Mouse (Mus musculus) embryo, embryonic 10.5 days (tissue): Measurements from ENCODE around the gene Adh1.
A peak's percentile ranks its signal among the peaks of the same experiment; 100 is the strongest.

Experiments used
- DNase-seq: peaks from one replicate; pipeline ENCODE4 v3.0.0-alpha.2; 2015; ENCODE audit warnings: low spot score

Adh1 gene

DNA sequence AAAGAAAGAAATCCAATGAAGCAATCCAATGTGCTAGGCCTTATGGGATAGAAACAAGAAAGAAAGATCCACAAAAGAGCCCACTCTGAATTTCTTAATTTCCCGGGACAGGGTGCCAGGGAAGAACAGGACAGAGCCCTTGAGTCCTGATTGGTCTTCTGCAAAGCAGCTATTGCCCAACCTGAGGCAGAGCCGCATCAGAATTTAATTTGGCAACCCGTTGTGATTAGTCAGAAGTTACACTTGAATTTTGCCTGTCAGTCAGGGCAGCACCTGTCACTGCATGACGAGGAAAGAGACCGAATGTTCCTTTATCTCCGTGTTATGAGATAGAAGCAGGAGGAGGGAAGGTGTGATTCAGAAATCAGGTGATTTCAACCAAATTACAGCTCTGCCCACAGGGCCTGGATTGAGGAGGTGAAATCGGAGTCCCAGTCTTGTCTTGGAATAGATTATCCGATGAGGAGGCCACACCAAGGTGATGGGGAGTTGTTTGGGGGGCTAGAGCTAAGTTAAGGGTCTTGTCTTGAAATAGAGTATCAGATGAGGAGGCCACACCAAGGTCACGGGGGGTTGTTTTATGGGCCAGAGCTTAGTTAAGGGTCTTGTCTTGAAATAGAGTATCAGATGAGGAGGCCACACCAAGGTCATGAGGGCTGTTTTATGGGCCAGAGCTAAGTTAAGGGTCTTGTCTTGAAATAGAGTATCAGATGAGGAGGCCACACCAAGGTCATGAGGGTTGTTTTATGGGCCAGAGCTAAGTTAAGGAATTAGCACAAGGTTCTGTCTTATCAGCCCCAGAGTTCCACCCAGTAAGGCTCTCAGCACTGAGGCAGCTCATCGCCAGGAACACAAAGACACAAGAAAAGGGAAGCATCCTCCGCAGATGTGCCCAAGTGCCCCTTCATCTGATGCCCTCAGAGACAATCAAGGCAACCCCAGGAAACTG is at the start of gene Adh1:
TSS of gene Adh1 (plus strand) at position 271 of the 949 bp plus-strand sequence.
- no peak for DNase-seq

DNA sequence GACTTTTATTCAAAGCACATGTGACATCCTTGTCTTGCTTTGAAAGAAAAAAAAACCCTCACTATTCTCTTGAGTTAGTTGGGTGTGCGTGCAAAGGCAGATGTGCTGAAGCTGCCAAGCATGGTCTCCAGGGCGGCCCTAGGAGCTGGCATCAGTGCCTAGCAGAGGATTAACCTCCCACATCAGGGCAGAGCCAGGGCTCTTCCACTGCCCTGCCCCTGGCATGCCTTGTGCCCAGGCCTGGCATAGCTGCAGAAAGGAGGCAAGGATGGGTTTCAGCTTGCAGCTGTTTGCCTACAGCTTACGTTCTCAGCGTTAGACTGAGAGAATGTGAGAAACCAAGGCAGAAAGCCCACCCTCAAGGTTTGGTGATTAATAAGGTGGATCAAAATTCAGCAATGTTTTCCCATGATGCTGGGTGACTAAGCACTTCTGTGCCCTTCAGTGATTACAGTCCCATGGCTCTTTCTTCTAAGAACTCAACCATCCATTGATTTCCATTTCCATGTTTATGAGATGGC is 48.3 kb upstream of the Adh1 start:
- DNase-seq: no peak

DNA sequence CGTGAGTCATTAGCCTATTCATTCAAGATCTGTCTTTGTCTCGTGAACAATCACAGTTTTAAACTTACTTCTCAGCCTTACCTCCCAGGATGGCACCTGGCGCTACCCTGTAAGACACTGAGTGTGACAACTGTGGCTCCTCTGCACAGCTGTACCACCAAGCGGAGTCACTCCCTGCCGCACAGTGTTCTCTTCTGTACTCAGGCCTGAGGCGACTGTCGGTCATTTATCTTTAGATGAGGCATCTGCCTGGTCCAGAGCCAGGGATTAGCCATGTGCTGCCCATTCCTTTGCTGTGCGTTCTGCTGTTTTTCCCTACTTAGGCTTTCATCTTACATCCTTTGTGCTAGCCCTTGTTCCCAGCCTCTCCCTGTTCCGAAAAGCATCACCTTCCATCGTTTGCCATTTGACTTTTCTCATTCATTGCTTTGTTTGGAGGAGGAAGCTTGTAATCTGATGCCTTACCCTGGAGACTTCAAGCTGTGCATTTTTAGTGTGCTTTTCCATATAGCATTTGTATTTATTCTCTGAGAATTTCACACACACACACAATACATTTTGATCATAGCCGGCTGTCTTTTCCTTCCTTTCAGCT is 45.3 kb upstream of the Adh1 start:
- peak; percentile 39 for DNase-seq

DNA sequence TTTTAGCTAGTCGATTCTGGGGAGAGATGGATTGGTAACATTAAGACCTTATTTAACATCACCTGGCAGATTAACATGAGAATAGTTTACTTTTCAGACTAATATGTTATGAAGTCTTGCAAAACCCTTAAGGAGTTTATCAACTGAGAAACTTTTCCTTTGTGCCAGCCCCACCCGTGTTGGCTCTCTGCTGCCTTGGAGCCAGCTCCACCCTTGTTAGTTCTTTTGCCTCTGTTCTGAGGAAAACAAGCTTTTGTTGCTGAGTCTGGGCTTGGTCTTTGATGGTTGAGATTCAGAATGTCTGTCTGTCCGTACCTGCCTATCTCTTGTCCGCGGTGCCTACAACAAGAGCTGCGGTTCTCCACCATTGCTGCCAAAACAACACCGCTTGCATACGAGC is 44.7 kb upstream of the Adh1 start:
- DNase-seq: no peak

DNA sequence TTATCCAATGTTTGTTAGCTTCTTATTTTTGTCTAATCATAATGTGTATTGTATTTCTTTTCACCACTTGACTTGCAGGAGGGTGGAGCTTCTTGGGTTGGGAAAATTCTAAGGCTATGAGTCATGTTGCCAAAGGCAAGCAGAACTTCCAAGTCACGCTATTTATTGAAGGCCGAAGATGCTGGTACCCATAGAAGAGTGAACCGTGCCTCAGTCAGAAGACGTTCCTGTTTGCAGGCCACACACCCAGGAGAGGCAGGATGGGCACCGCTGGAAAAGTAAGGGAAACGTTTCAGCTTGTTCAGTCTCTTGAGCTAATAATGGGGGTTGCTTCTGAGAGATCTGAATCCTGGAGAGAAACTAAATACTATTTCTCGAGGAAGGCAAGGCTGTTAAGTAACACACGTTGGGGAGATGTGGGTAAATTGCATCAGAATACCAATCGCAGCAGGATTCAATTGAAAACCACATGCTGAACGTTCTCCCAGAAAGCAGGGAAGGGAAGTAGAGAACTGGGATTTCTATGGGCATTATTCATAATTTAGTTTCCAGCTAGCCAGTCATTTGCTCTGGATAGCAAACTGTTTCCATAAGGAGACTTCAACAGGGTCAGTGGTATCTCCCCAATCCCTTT is 43.0 kb upstream of the Adh1 start, which contains the start of gene Adh7:
TSS of gene Adh7 (plus strand) at position 130 of the 634 bp plus-strand sequence.
- no peak for DNase-seq

DNA sequence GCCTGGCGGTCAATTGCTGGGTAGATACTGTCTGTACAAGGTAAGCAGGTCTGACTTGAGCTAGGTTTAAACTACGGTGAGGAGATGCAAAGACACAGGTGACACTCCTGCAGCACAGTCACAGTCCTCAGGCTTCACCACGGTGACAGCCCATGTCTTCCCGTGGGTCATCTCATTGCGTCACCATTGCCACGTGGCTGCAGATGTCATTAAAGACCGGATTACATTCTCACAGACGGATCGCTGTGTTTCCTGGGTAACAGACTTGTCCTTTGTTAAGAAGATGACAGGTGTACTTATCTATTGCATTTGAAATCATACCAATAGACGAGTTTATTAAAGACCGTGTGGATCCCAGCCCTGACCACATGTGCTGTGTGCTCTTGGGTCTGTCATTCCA is 39.7 kb upstream of the Adh1 start:
- no peak for DNase-seq

DNA sequence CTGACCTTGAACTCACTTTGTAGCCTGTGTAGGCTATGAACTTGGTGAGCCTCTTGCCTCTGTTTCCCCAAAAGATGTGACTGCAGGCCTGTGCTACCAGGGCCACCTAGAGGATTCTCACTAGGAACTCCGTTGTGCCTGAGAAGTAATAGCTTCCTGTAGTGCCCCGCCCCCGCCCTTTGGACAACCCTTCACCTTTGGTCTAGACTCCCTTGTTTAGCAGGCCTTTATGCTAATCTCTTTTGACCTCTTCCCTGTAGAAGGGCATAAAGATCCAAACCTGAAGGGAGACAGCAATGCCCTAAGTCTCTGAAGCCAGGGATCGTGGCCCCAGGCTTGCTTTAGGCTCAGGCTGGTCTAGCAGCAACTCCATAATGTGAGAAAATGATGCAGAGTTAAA is 38.3 kb upstream of the Adh1 start:
- no peak for DNase-seq

DNA sequence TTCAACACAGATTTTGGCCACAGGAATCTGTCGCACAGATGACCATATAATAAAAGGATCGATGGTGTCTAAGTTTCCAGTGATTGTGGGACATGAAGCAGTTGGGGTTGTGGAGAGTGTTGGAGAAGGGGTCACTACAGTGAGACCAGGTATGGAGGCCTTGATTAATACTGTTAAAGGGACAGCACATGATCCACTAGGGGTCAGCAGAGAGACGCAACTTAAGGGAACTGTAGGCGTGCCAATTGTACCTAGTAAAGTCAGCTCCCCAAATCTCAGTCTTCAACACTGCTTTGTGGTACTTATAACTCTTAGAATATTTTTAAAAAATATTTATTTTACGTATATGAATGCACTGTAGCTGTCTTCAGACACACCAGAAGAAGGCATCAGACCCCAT is 37.8 kb upstream of the Adh1 start:
- DNase-seq: peak; percentile 86

DNA sequence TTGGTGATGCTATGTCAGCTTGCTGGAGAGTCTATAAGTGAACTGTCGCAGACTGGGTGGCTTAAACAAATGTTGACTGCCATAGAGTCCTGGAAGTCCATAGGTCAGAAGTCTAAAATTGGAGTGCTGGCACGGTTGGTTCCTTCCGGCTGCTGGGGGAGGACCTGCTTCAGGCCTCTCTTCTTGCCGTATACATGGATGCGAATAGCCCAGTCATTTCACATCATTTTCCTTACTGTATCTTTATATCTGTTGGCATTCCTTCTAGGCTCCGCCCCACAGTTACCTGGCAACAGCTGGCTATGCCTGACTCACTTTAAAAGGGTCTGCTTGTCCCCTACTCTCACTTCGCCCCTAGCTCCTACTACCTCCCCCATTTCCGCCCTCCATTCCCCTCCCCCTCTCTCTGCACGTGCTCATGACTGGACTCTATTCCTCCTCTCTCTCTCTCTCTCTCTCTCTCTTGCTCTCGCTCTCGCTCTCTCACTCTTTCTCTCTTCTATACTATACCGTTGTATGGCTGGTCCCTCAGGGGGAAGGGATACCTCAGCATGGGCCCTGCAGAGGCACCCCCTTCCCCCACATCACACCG is 36.3 kb upstream of the Adh1 start:
- DNase-seq: no peak

DNA sequence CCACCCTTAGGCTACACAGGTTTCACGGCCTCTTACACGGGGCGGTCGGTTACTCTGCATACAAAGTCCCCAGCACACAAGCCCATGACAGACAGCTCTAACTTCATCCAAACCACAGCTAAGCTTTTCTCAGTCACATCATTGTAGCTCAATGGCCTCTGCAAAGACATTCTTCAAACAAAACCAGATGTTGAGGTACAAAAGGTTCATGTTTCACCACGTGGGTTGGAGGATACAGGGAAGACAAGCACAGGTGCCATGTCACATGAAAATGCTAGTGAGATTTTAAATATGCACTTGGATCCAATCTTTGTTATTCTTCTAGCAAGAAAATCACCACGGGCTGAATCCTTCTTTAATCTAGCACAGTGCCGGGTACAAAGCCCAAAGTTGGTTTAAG is 35.5 kb upstream of the Adh1 start:
- DNase-seq: no peak

DNA sequence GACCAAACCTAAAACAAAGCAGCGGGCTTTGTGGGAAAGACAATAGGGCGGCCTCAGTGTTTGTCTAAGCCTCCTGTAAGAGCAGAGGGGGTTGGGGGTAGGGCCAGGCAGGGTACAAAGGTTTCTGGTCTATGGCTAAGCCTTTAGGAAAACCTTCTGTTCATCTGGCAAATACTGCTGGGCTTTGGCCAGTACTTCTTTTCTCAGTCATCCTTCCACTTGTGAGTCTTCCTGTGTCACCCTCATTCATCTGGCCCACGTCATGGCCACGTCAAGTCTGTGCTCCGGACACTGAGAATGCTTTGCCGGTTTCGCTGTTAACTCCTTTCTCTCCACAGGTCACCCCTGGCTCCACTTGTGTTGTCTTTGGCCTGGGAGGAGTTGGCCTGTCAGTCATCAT is 34.9 kb upstream of the Adh1 start:
- DNase-seq: peak; percentile 24

DNA sequence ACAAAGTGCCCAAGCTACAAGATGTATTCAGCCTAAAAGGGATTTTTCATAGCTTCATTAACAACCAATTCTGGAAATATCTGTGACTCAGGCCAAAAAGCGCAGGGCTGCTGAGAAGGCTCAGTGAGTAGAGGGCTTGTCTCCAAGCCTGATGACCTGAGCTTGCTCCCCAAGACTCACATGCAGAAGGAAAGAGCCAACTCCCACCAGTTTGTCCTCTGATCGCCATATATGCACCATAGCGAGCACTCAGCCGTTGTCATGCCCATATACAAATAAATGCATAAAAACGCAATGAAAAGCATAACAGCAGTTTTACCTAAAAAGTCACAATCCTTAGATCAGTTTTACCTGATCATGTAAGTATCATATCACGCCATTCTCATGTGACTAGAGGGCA is 34.3 kb upstream of the Adh1 start:
- no peak for DNase-seq

DNA sequence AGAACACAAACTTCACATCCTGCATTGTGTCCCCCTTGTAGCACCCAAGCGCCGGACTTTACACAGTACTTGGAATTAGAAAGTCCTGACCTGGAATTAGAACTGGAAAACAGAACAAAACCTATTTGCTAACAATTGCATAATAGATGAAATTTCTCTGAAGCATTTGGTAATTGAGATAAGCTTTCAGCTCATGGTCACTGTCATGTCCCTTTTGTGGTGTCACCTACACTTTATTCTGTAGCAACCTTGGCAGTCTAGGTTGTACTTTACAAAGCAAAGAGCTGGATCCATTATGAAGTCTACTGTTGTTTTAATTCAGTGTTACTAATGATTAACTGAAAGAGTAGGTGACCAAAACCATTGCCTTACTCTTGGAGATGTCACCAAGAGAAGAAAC is 33.7 kb upstream of the Adh1 start:
- no peak for DNase-seq

DNA sequence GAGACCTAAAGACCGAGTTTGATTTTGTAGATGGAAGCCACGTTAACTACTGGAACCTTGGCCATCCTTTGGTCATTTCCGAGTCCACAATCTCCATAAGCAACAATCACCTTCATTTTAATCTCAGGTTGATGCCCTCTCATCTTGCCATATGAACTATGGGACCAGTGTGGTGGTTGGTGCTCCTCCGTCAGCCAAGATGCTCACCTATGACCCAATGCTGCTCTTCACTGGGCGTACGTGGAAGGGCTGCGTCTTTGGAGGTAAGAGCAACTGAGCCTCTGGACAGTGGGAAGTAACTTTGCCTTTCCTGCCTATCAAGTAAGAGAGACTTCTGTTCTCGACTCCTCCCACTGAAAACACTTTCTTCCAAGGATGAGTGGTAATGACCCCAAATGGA is 33.0 kb upstream of the Adh1 start:
- DNase-seq: no peak

DNA sequence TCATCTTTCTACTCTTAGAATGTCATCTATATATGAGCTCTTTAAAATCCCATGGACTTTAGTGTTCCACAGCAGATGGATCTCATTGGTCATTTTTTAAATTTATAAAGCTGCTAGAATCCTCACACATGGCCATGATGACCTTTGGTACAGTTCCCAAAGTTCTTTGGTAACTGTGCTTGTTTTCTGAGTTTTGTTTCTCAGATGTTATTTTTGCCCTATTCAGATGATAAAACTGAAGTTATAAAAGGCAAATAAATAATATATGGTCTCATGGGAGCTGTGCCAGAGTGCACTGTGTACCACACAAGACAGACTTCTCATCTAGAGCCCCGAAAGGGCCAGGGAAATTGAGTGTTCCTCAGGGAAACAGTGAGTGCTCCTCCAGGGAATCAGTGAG is 31.3 kb upstream of the Adh1 start:
- DNase-seq: no peak

DNA sequence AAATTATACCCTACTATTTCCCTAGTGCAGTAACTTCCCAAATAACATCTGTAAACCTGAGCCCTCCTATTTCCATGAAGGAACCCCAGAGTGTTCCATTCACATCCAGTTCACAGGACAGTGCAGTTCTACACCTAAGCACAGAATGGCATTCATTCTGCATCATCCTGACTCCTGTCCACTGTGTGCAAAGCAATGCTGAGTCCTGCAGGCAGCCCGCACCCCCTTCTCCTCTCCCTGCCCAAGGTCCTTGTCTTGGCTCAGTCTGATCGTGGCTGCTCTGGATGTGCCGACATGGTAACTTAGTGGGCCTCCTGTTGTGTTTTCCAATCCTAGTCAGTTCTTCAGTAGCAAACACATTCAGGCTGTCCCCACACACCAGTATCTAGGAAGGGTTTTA is 30.5 kb upstream of the Adh1 start:
- DNase-seq: no peak

DNA sequence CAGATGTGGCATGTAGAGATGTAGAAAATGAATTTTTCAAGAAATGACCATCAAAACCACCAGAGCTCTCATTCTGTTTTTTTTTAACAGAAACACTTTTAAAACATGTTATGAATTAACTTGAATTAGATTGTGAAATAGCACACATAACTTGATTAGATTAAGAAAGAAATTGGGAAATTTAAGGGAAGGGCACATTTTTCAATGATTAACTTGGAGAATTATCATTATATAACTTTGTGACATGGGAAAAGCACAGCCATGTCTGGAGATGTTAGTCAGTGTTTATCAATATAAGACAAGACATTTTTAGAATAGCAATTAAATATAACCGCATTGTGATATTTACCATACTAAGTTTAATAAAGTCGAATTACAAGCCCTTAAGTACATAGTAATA is 29.3 kb upstream of the Adh1 start:
- DNase-seq: no peak

DNA sequence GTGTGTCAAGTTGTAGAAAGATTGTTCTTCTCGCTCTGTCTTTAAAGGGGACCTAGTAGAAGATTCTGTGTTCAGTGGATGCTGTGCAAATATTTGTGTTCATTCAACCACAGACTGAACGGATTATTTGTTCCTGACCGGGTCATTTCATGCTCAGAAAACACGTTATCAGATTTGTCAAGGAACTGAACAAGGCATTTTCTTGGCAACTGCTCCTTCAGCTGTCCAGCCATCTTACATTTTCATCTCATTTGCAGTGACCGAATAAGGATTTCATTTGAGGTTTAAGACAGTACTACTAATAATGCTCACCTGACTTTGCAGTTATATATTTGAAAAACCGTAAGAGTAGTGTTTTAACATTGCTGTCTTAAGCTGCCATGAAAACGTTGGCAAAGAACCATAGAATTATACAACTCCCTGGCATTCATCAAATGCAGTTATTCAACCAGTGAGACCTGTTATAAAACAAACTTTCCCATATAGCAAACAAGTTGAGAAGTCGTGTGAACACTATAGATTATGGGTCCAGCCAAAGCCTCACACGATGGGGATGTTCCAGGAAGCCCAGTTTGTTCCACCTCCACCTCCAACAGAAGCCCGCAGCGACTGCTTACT is 24.1 kb upstream of the Adh1 start:
- DNase-seq: no peak

DNA sequence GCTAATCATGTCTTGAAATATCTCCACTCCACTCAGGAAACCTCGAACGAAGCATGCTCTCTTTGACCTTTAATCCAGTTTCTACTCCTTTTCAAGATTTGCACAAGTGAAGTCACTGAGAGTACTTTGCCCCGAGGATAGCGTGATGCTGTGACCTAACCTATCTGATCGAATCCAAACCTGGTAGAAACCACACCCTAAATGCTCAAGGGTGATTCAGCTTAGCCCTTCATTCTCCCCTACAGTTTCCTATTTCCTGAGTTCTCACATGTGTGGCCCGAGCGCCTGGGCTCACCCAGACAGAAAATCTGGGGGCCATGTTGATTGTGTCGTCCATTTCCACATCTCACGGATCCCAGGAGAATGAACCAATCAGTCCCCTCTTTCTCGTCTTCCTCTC is 22.7 kb upstream of the Adh1 start:
- DNase-seq: no peak

DNA sequence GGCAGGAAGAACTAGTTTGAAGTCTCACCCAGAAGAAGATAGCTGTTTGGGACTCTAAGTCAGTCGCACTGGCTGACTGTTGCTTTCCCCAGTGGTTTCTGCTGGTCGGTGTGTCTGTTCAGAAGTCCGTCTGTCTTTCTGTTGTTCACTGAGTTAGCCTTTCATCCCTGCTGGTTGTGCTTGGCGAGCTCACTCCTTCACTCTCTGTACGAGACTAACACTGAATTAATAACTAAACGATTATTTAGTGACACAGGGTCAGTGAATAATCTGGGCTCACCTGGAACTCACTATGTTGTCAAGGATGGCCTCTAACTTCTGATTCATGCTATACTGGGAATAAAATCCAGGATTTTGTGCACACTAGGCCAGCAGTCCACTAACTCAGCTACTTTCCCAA is 21.3 kb upstream of the Adh1 start:
- DNase-seq: no peak

DNA sequence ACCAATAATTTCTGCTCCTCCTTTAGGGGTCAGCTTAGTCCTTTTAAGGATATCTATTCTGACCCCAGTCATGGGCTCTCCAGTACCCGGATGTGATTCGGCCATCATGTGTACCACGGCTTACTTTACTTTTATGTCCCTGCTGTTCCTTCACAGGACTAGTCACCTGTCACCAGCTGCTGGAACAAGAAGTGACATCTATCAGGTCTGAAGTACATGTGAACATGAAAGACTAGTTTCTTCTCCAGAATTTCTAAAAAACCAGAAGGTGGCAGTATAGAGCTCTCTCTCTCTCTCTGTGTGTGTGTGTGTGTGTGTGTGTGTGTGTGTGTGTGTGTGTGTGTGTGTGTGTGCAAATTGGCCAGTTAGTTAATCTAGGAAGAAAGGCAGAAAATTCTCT is 20.4 kb upstream of the Adh1 start:
- DNase-seq: peak; percentile 50

DNA sequence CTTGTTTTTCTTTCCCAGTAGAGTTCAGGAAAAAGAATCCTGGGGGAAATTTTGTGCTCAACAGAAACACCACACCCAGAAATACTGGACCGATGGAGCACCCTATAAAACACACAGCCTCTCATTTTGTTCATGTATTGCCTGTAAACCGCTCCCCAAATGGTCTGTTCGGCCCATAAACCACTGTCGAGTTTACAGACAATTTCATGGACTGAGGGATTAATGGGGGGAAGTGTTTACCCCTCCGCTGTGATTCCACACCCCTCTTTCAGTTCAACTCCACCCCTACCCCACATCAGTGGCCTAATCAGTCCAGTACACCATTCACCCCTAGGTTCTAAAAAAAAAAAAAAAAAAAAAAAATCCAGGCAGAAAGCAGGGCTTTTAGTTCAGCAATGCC is 19.8 kb upstream of the Adh1 start:
- DNase-seq: no peak
